Mouse (Mus musculus): ENCODE results near the gene Trmt112.

The Trmt112 gene

GRCm38 (mm10) chr19:6949951-6950350 lies 40.5 kb downstream of the Trmt112 start:
- no peak for DNase-seq (ENCODE audit: low read depth)

GRCm38 (mm10) chr19:6950613-6951153 lies 41.2 kb downstream of the Trmt112 start:
- peak; percentile 71 for DNase-seq (ENCODE audit: low read depth)

GRCm38 (mm10) chr19:6951381-6951968 lies 42.0 kb downstream of the Trmt112 start:
- peak; percentile 90 for DNase-seq (ENCODE audit: low read depth)

GRCm38 (mm10) chr19:6951994-6952711 lies 42.7 kb downstream of the Trmt112 start:
- DNase-seq (ENCODE audit: low read depth), result peak; percentile 65

- DNase-seq (ENCODE audit: low read depth), result peak; percentile 45
Measured at GRCm38 (mm10) chr19:6952712-6953037, 43.2 kb downstream of the Trmt112 start.

GRCm38 (mm10) chr19:6954046-6954445 lies 44.5 kb downstream of the Trmt112 start:
- peak; percentile 55 for DNase-seq (ENCODE audit: low read depth)

- DNase-seq (ENCODE audit: low read depth), result no peak
Measured at GRCm38 (mm10) chr19:6955424-6955823, 45.9 kb downstream of the Trmt112 start.

- no peak for DNase-seq (ENCODE audit: low read depth)
Measured at GRCm38 (mm10) chr19:6956461-6956860, 47.0 kb downstream of the Trmt112 start.
